Mouse (Mus musculus) midbrain, embryonic 14.5 days (tissue): ENCODE measurements at regions not wholly inside any gene's neighbourhood (a gene's known extent, or its start where the extent isn't known, plus 50 kb on each side); places are given as distances from the start of the nearest gene placed in this dataset.

ENCODE experiments used
- ATAC-seq: fragments of 200-750 bp; cut with Nextera tagmentation; 2 replicates; pipeline ENCODE4 v1.8.0; 2017; ENCODE audit warnings: moderate number of reproducible peaks, moderate library complexity; ENCODE audit not compliant: low FRiP score, low TSS enrichment
- DNase-seq: peaks from one replicate; pipeline ENCODE4 v3.0.0-alpha.2; 2015
- H3K27ac ChIP-seq: fragments of 300-500 bp; sonication (generic); replicated peaks from 2 replicates; pipeline ENCODE4 v1.5.1; 2014; ENCODE audit warnings: mild to moderate bottlenecking, low read depth, low read length, moderate library complexity
- H3K27me3 ChIP-seq: fragments of 300-500 bp; sonication (generic); 2 replicates; pipeline ENCODE4 v1.6.1; 2014; ENCODE audit warnings: low read length, control low read depth, mixed read lengths; ENCODE audit not compliant: control insufficient read depth, insufficient read depth
- H3K36me3 ChIP-seq: fragments of 300-500 bp; sonication (generic); 2 replicates; pipeline ENCODE4 v1.6.1; 2014; ENCODE audit warnings: low read length, control low read depth; ENCODE audit not compliant: control insufficient read depth, insufficient read depth
- H3K4me1 ChIP-seq: fragments of 300-500 bp; sonication (generic); 2 replicates; pipeline ENCODE4 v1.6.1; 2014; ENCODE audit warnings: mild to moderate bottlenecking, antibody characterized with exemption, low read length, control low read depth; ENCODE audit not compliant: control insufficient read depth, insufficient read depth
- H3K4me2 ChIP-seq: fragments of 300-500 bp; sonication (generic); 2 replicates; pipeline ENCODE4 v1.6.1; 2014; ENCODE audit warnings: mild to moderate bottlenecking, low read length, moderate library complexity
- H3K4me3 ChIP-seq: fragments of 300-500 bp; sonication (generic); replicated peaks from 2 replicates; pipeline ENCODE4 v1.5.1; 2014; ENCODE audit warnings: low read depth, low read length
- H3K9ac ChIP-seq: fragments of 300-500 bp; sonication (generic); replicated peaks from 2 replicates; pipeline ENCODE4 v1.6.1; 2014; ENCODE audit warnings: mild to moderate bottlenecking, low read length, moderate library complexity
- H3K9me3 ChIP-seq: fragments of 300-500 bp; sonication (generic); 2 replicates; pipeline ENCODE4 v1.6.1; 2016; ENCODE audit warnings: low read length, control low read depth, mixed read lengths; ENCODE audit not compliant: control insufficient read depth
- WGBS: fragments of 180-500 bp; shearing (Covaris S2); extraction: QIAGEN DNeasy Blood & Tissue Kit; methylation state at CpG from one replicate; pipeline ENCODE4 v1.1.7; 2014; 5-methylcytosine and 5-hydroxymethylcytosine counted together

DNA sequence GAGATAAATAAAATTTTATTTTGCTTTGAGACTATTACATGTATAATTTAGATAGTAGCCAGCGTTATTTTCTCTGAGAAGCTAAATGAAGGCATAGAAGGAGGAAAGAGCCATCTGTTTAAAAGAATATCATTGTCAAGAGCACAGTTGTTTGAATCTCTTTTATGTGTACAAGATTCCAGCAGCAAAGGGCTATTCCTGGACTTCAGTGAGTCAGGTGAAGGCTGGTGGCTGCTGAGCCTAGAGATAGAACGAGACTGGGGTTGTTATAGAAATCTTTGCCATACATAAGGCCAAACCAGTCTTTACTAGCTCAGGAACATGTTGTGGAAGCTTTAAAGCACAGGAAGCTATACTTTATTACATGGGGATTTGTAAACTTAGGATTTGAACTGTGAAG is 261.6 kb downstream of the Adcyap1 start:
- H3K36me3 ChIP-seq: no peaks in the 10 kb centered on the region
- no peaks in the 10 kb centered on the region for H3K27me3 ChIP-seq
- no peak for DNase-seq
- WGBS: 91% methylated on average over 2 of the region's 2 CpGs
- H3K9ac ChIP-seq: no peak overlapping the region
- ATAC-seq: no peak
- H3K4me3 ChIP-seq: no peak overlapping the region
- no peak overlapping the region for H3K4me2 ChIP-seq
- H3K4me1 ChIP-seq: no peaks in the 10 kb centered on the region
- H3K27ac ChIP-seq: no peak overlapping the region
- no peaks in the 10 kb centered on the region for H3K9me3 ChIP-seq

DNA sequence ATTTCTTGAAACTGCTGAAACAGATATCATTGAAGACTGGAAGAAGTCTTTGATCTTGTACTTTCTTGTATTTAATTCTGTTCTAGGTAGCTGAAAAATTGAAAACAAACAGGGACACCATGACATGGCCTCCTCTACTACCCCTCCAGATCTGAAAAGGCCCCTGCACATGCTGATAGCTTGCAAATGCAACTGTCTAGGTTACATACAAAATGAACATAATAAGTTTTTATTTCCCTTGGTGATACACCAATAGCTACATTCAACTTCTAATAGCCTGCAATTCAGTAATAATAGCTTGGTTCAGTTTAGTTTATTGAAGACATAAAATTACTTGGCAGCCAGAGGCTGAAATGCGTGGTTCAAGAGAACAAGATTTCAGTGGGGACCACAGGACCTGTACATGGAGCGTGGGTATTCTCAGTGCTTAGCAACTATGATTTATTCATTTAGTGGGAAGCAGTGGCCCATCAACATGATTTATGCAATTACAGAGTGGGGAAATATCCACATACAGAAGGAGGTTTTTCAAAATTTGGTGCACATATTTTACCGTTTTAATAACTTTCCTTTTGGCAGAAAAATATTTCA is 264.9 kb downstream of the Adcyap1 start:
- WGBS: 73% methylated on average over 3 of the region's 3 CpGs
- no peak overlapping the region for H3K4me3 ChIP-seq
- H3K27ac ChIP-seq: no peak overlapping the region
- no peaks in the 10 kb centered on the region for H3K9me3 ChIP-seq
- no peaks in the 10 kb centered on the region for H3K4me1 ChIP-seq
- no peak overlapping the region for H3K4me2 ChIP-seq
- ATAC-seq (no peak), DNase-seq (no peak)
- H3K27me3 ChIP-seq: no peaks in the 10 kb centered on the region
- H3K9ac ChIP-seq: no peak overlapping the region
- no peaks in the 10 kb centered on the region for H3K36me3 ChIP-seq

DNA sequence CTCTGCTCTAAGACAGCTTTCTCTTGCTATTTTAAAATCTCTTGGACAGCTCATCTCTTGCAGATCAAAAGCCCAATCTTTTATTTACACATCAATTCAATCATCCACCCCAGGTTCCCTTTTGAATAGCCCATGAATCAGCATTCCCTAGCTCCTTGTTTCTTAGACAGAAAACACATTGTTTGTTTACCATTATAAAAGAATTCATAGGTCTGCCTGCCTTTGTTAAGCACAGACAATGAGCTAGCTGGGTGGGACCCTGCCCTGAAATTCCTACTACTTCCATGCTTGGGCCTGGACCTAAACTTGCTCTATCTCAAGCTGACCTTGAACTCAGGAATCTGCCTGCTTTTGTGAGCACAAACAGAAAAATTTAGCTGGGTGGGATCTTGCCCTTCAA is 283.6 kb downstream of the Adcyap1 start:
- ATAC-seq (no peak), DNase-seq (no peak)
- Histone ChIP-seq H3K36me3 (no peaks in the 10 kb centered on the region), H3K4me3 (no peak overlapping the region), H3K9me3 (no peaks in the 10 kb centered on the region), H3K4me2 (no peak overlapping the region), H3K27me3 (no peaks in the 10 kb centered on the region), H3K4me1 (no peaks in the 10 kb centered on the region), H3K9ac (no peak overlapping the region), H3K27ac (no peak overlapping the region)

DNA sequence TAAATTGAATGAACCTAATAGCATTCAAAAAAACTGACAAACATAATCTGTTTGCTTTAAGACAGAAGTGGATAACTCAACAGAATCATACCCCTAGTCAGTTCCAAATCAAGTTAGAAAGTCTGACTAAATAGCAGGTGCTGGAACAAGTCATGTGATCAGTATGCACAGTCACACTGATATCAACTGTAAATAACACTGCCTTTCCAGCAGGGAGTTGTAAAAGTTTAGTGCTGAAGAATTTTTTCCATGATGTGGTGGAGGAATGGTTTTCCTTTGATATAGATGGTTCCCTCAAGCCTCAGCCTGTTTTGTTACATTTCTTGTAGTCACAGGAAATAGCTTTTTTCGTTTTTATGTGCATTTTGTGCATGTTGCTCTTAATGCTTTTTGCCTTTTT is 285.7 kb downstream of the Adcyap1 start:
- Histone ChIP-seq H3K9me3 (no peaks in the 10 kb centered on the region), H3K4me2 (no peak overlapping the region), H3K4me3 (no peak overlapping the region), H3K27ac (no peak overlapping the region), H3K36me3 (no peaks in the 10 kb centered on the region), H3K9ac (no peak overlapping the region), H3K4me1 (no peaks in the 10 kb centered on the region), H3K27me3 (no peaks in the 10 kb centered on the region)
- DNase-seq: no peak
- ATAC-seq: no peak
- 65% methylated on average over 1 of the region's 1 CpGs for WGBS

DNA sequence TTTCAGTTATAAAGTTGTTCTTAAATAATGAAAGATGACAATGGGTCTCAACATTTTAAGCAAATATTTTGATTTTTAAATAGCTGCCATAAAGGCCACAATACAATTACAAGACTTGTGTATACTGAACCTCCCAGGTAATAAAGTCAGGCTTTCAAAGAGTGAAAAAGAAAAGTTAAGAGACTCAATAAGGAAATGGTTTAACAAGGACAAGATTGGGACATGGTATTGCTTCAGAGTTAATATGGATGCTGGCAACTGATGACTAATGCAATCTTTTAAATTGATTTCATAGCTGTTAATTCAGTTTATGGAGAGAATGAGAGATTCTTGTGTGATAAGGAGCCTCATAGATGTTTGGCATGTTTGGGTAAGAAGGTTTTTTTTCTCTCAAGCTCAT is 287.6 kb downstream of the Adcyap1 start:
- ATAC-seq (no peak), DNase-seq (no peak)
- H3K4me1 ChIP-seq: no peaks in the 10 kb centered on the region
- H3K9me3 ChIP-seq: no peaks in the 10 kb centered on the region
- H3K9ac ChIP-seq: no peak overlapping the region
- H3K27me3 ChIP-seq: no peaks in the 10 kb centered on the region
- H3K4me3 ChIP-seq: no peak overlapping the region
- H3K27ac ChIP-seq: no peak overlapping the region
- H3K36me3 ChIP-seq: no peaks in the 10 kb centered on the region
- no peak overlapping the region for H3K4me2 ChIP-seq

DNA sequence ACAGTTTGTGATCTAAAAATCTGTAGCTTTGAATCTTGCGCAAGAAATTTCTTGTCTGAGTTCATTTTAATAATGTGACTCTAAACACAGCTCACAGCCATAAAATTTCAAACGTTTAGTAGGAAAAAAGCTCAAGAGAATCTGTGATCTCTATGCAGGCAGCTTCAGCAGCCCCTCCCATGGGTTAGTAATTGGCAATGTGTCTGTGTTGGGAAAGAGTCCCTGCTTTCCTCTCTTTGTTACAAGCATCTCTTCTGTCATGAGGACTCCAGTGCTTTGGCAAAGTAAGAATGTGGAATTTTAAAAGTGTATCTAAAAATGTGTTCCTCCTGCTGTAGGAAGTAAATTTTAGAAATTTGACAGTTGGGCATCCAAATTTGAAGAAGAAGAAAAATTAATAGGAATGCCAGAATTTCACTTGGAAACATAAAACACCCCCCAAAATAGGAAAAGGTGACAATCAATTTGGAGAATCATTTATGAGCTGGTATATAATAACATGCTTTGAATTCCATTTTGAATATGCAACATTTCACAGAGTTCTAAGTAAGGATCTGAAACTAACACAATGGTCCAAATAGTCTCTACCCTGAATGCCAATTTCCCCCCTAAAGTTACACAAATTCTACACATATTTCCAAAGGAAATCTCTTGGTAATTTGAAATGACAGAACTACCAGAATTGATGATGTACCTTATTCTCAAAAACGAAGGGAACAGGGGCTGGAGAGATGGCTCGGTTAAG is 291.3 kb downstream of the Adcyap1 start:
- no peak overlapping the region for H3K27ac ChIP-seq
- H3K4me3 ChIP-seq: no peak overlapping the region
- no peaks in the 10 kb centered on the region for H3K27me3 ChIP-seq
- no peak overlapping the region for H3K4me2 ChIP-seq
- WGBS: 68% methylated on average over 4 of the region's 4 CpGs
- H3K9me3 ChIP-seq: no peaks in the 10 kb centered on the region
- no peaks in the 10 kb centered on the region for H3K36me3 ChIP-seq
- H3K4me1 ChIP-seq: no peaks in the 10 kb centered on the region
- ATAC-seq: no peak
- DNase-seq: no peak
- no peak overlapping the region for H3K9ac ChIP-seq

DNA sequence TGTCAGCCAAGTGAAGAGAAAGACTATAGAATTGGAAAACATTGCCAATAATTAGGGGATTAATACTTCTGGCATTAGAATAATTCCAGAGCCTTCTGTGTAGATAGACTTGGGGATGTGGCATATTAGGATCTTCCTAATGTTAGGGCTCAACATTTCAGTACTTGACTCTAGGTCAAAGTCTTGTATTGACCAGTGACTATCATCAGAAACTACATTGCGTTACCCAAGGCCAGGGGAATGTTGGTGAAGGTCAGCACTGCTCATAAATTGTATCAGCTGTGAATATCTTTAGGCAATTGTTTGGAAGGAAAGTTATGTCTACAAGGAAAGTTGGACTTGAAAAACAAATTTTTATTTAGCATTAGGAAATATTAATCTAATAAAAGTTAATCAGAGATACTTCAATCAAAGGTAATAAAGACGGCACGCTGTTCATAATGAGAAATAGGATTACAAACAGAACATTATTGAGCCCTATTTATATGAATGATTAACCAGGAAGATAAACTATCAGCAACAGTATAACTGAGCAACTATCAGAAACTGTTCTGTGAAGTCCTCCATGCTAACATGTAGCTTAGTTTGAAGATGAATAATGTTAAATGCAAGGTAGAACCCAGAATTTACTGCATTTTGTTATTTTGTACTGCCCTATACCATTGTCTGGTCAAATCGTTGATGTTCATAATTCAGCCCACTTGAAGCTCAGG is 310.2 kb downstream of the Adcyap1 start:
- H3K4me3 ChIP-seq: no peak overlapping the region
- no peaks in the 10 kb centered on the region for H3K9me3 ChIP-seq
- H3K27me3 ChIP-seq: no peaks in the 10 kb centered on the region
- no peaks in the 10 kb centered on the region for H3K4me1 ChIP-seq
- DNase-seq: no peak
- no peak for ATAC-seq
- no peaks in the 10 kb centered on the region for H3K36me3 ChIP-seq
- H3K27ac ChIP-seq: no peak overlapping the region
- 94% methylated on average over 4 of the region's 4 CpGs for WGBS
- H3K4me2 ChIP-seq: no peak overlapping the region
- no peak overlapping the region for H3K9ac ChIP-seq

DNA sequence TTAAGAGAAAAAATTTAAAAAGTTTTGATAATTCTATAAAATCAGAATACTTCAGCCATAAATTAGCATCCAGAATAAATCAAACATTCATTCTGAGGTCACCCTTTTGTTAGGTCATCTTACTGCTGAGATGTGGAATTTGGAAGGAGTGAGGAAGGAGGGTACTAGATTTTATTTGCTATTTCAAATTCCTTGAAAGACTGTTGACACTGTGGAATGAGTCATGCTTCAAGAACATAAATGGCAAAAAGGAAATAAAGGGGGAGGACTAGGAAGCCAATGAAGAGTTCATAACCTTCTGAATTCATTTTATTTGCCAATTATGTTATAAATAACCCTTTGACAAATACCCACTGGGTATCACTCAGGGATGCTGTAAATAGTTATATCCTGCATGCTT is 324.6 kb downstream of the Adcyap1 start:
- Histone ChIP-seq H3K9ac (no peak overlapping the region), H3K4me1 (no peaks in the 10 kb centered on the region), H3K4me2 (no peak overlapping the region), H3K27ac (no peak overlapping the region), H3K9me3 (no peaks in the 10 kb centered on the region), H3K4me3 (no peak overlapping the region), H3K36me3 (no peaks in the 10 kb centered on the region), H3K27me3 (no peaks in the 10 kb centered on the region)
- ATAC-seq: no peak
- DNase-seq: no peak
